Mouse (Mus musculus): ENCODE data around the gene Tgfbi. TPM values are rescaled to one million over a fixed set of nuclear protein-coding genes. Genes with fewer than 3 reads are reported as not detected.

Tgfbi gene
- polyA plus RNA-seq, 1 experiment: 1.8 TPM

GRCm38 (mm10) chr13:56612331-56612730, 3.0 kb downstream of the Tgfbi start:
- Histone ChIP-seq H3K36me3 (ENCODE audit: control insufficient read depth, insufficient read depth) (no peaks in the 10 kb centered on the region), H3K27me3 (ENCODE audit: control insufficient read depth, insufficient read depth, insufficient read length) (no peaks in the 10 kb centered on the region), H3K4me2 (ENCODE audit: low read depth) (peak overlapping the region; percentile 30), H3K4me3 (no peak overlapping the region), H3ac (ENCODE audit: control insufficient read depth, insufficient read length) (no peak overlapping the region), H3K79me2 (ENCODE audit: control insufficient read depth, insufficient read depth) (no peaks in the 10 kb centered on the region)
- TF ChIP-seq POLR2AphosphoS2 (IDR thresholded peaks at IDR 0.05; ENCODE audit: insufficient read length, low read depth) (no peak), SRF (IDR thresholded peaks at IDR 0.05; ENCODE audit: control insufficient read depth, insufficient read length, low read depth) (no peak), MAX (IDR thresholded peaks at IDR 0.05; ENCODE audit: low read depth) (no peak), E2F4 (IDR thresholded peaks at IDR 0.05; ENCODE audit: insufficient read depth) (no peak), MYOD1 (IDR thresholded peaks at IDR 0.05; ENCODE audit: control insufficient read depth in 1 of 3, insufficient read length in 2 of 3, low read depth in 2 of 3) (no peak), TCF3 (IDR thresholded peaks at IDR 0.05; ENCODE audit: insufficient read length, low read depth) (no peak), MYOG (IDR thresholded peaks at IDR 0.05; ENCODE audit: control insufficient read depth in 1 of 3, insufficient read depth in 1 of 3, insufficient read length in 2 of 3, low read depth in 2 of 3) (no peak), REST (IDR thresholded peaks at IDR 0.05; ENCODE audit: insufficient read depth, insufficient read length) (no peak), POLR2A (IDR thresholded peaks at IDR 0.05; ENCODE audit: insufficient read length, low read depth) (no peak), TCF12 (IDR thresholded peaks at IDR 0.05; ENCODE audit: insufficient read depth, poor library complexity, severe bottlenecking) (no peak), CEBPB (IDR thresholded peaks at IDR 0.05; ENCODE audit: insufficient read depth, poor library complexity, severe bottlenecking) (no peak), USF1 (IDR thresholded peaks at IDR 0.05; ENCODE audit: low read depth) (no peak)

- Histone ChIP-seq H3K27me3 (ENCODE audit: control insufficient read depth, insufficient read depth, insufficient read length) (no peaks in the 10 kb centered on the region), H3K4me3 (no peak overlapping the region), H3K36me3 (ENCODE audit: control insufficient read depth, insufficient read depth) (no peaks in the 10 kb centered on the region), H3K79me2 (ENCODE audit: control insufficient read depth, insufficient read depth) (no peaks in the 10 kb centered on the region), H3K4me2 (ENCODE audit: low read depth) (no peak overlapping the region), H3ac (ENCODE audit: control insufficient read depth, insufficient read length) (no peak overlapping the region)
- TF ChIP-seq E2F4 (IDR thresholded peaks at IDR 0.05; ENCODE audit: insufficient read depth): no peak
- peak; percentile 56 to 91 (median 72) for TF ChIP-seq MYOG (IDR thresholded peaks at IDR 0.05; ENCODE audit: control insufficient read depth in 1 of 3, insufficient read depth in 1 of 3, insufficient read length in 2 of 3, low read depth in 2 of 3)
- TF ChIP-seq TCF3 (IDR thresholded peaks at IDR 0.05; ENCODE audit: insufficient read length, low read depth): no peak
- TF ChIP-seq MYOD1 (IDR thresholded peaks at IDR 0.05; ENCODE audit: control insufficient read depth in 1 of 3, insufficient read length in 2 of 3, low read depth in 2 of 3): peak; percentile 51 to 89 (median 72)
Observed at GRCm38 (mm10) chr13:56613366-56613998, 4.2 kb downstream of the Tgfbi start.

- no peak overlapping the region for H3K4me3 ChIP-seq
- H3ac ChIP-seq (ENCODE audit: control insufficient read depth, insufficient read length): no peak overlapping the region
- no peaks in the 10 kb centered on the region for H3K79me2 ChIP-seq (ENCODE audit: control insufficient read depth, insufficient read depth)
- no peaks in the 10 kb centered on the region for H3K27me3 ChIP-seq (ENCODE audit: control insufficient read depth, insufficient read depth, insufficient read length)
- no peak overlapping the region for H3K4me2 ChIP-seq (ENCODE audit: low read depth)
- no peak for TF ChIP-seq TCF12 (IDR thresholded peaks at IDR 0.05; ENCODE audit: insufficient read depth, poor library complexity, severe bottlenecking)
- TF ChIP-seq POLR2AphosphoS2 (IDR thresholded peaks at IDR 0.05; ENCODE audit: insufficient read length, low read depth): no peak
- TF ChIP-seq USF1 (IDR thresholded peaks at IDR 0.05; ENCODE audit: low read depth): no peak
- TF ChIP-seq TCF3 (IDR thresholded peaks at IDR 0.05; ENCODE audit: insufficient read length, low read depth): no peak
- TF ChIP-seq MYOD1 (IDR thresholded peaks at IDR 0.05; ENCODE audit: control insufficient read depth in 1 of 3, insufficient read length in 2 of 3, low read depth in 2 of 3): no peak
- no peak for TF ChIP-seq REST (IDR thresholded peaks at IDR 0.05; ENCODE audit: insufficient read depth, insufficient read length)
- no peak for TF ChIP-seq CEBPB (IDR thresholded peaks at IDR 0.05; ENCODE audit: insufficient read depth, poor library complexity, severe bottlenecking)
- no peaks in the 10 kb centered on the region for H3K36me3 ChIP-seq (ENCODE audit: control insufficient read depth, insufficient read depth)
Observed at GRCm38 (mm10) chr13:56614768-56615167, 5.4 kb downstream of the Tgfbi start.

- Histone ChIP-seq H3K79me2 (ENCODE audit: control insufficient read depth, insufficient read depth) (no peaks in the 10 kb centered on the region), H3ac (ENCODE audit: control insufficient read depth, insufficient read length) (no peak overlapping the region), H3K4me3 (no peak overlapping the region), H3K36me3 (ENCODE audit: control insufficient read depth, insufficient read depth) (no peaks in the 10 kb centered on the region), H3K4me2 (ENCODE audit: low read depth) (no peak overlapping the region), H3K27me3 (ENCODE audit: control insufficient read depth, insufficient read depth, insufficient read length) (no peaks in the 10 kb centered on the region)
- TF ChIP-seq TCF3 (IDR thresholded peaks at IDR 0.05; ENCODE audit: insufficient read length, low read depth) (no peak), MYOD1 (IDR thresholded peaks at IDR 0.05; ENCODE audit: control insufficient read depth in 1 of 3, insufficient read length in 2 of 3, low read depth in 2 of 3) (no peak), MAX (IDR thresholded peaks at IDR 0.05; ENCODE audit: low read depth) (no peak), POLR2A (IDR thresholded peaks at IDR 0.05; ENCODE audit: insufficient read length, low read depth) (no peak), SRF (IDR thresholded peaks at IDR 0.05; ENCODE audit: control insufficient read depth, insufficient read length, low read depth) (no peak), MYOG (IDR thresholded peaks at IDR 0.05; ENCODE audit: control insufficient read depth in 1 of 3, insufficient read depth in 1 of 3, insufficient read length in 2 of 3, low read depth in 2 of 3) (no peak), REST (IDR thresholded peaks at IDR 0.05; ENCODE audit: insufficient read depth, insufficient read length) (no peak), E2F4 (IDR thresholded peaks at IDR 0.05; ENCODE audit: insufficient read depth) (no peak), CEBPB (IDR thresholded peaks at IDR 0.05; ENCODE audit: insufficient read depth, poor library complexity, severe bottlenecking) (no peak), POLR2AphosphoS2 (IDR thresholded peaks at IDR 0.05; ENCODE audit: insufficient read length, low read depth) (no peak), USF1 (IDR thresholded peaks at IDR 0.05; ENCODE audit: low read depth) (no peak), TCF12 (IDR thresholded peaks at IDR 0.05; ENCODE audit: insufficient read depth, poor library complexity, severe bottlenecking) (no peak)
Observed at GRCm38 (mm10) chr13:56615223-56615622, 5.9 kb downstream of the Tgfbi start.

- no peaks in the 10 kb centered on the region for H3K79me2 ChIP-seq (ENCODE audit: control insufficient read depth, insufficient read depth)
- TF ChIP-seq CEBPB (IDR thresholded peaks at IDR 0.05; ENCODE audit: insufficient read depth, poor library complexity, severe bottlenecking) (no peak), POLR2A (IDR thresholded peaks at IDR 0.05; ENCODE audit: insufficient read length, low read depth) (no peak), MYOG (IDR thresholded peaks at IDR 0.05; ENCODE audit: control insufficient read depth in 1 of 3, insufficient read depth in 1 of 3, insufficient read length in 2 of 3, low read depth in 2 of 3) (no peak), E2F4 (IDR thresholded peaks at IDR 0.05; ENCODE audit: insufficient read depth) (no peak), TCF3 (IDR thresholded peaks at IDR 0.05; ENCODE audit: insufficient read length, low read depth) (no peak), MAX (IDR thresholded peaks at IDR 0.05; ENCODE audit: low read depth) (no peak), POLR2AphosphoS2 (IDR thresholded peaks at IDR 0.05; ENCODE audit: insufficient read length, low read depth) (no peak), MYOD1 (IDR thresholded peaks at IDR 0.05; ENCODE audit: control insufficient read depth in 1 of 3, insufficient read length in 2 of 3, low read depth in 2 of 3) (no peak), SRF (IDR thresholded peaks at IDR 0.05; ENCODE audit: control insufficient read depth, insufficient read length, low read depth) (no peak), REST (IDR thresholded peaks at IDR 0.05; ENCODE audit: insufficient read depth, insufficient read length) (no peak), USF1 (IDR thresholded peaks at IDR 0.05; ENCODE audit: low read depth) (no peak), TCF12 (IDR thresholded peaks at IDR 0.05; ENCODE audit: insufficient read depth, poor library complexity, severe bottlenecking) (no peak)
- H3K4me3 ChIP-seq: no peak overlapping the region
- no peak overlapping the region for H3K4me2 ChIP-seq (ENCODE audit: low read depth)
- no peaks in the 10 kb centered on the region for H3K27me3 ChIP-seq (ENCODE audit: control insufficient read depth, insufficient read depth, insufficient read length)
- H3K36me3 ChIP-seq (ENCODE audit: control insufficient read depth, insufficient read depth): no peaks in the 10 kb centered on the region
- H3ac ChIP-seq (ENCODE audit: control insufficient read depth, insufficient read length): no peak overlapping the region
Observed at GRCm38 (mm10) chr13:56615864-56616263, 6.5 kb downstream of the Tgfbi start.

Data from myocyte (in vitro differentiated cells).